Mouse (Mus musculus) stomach, postnatal 0 days (tissue): ENCODE results near the gene Gabpa.

Experiments
- CTCF ChIP-seq: IDR thresholded peaks from 2 replicates; pipeline ENCODE4 v1.5.1; 2016; ENCODE audit warnings: antibody characterized with exemption, low read depth, mild to moderate bottlenecking, moderate library complexity
- EP300 ChIP-seq: optimal IDR thresholded peaks from 2 replicates; pipeline ENCODE3; 2016; ENCODE audit warnings: antibody characterized with exemption

- TF ChIP-seq EP300 = no peak
- no peak for TF ChIP-seq CTCF
These were observed 3.9 kb downstream of the Gabpa start for GRCm38 (mm10) chr16:84838576-84838975.
